Mouse (Mus musculus) bone marrow macrophage, adult 2 months (primary cell): ENCODE data around the gene Emc3. TPM values are rescaled to one million over a fixed set of nuclear protein-coding genes. Genes with fewer than 3 reads are reported as not detected.

Experiments used
- H3K27ac ChIP-seq: 2 replicates; pipeline ENCODE4 v1.5.1; 2012; ENCODE audit warnings: low read depth, low read length; ENCODE audit not compliant: insufficient read depth
- H3K4me1 ChIP-seq: 2 replicates; pipeline ENCODE4 v1.6.1; 2012; ENCODE audit warnings: low read length; ENCODE audit not compliant: control insufficient read depth, insufficient read depth
- H3K4me3 ChIP-seq: 2 replicates; pipeline ENCODE4 v1.5.1; 2012; ENCODE audit warnings: mild to moderate bottlenecking, low read length, moderate library complexity; ENCODE audit not compliant: insufficient read depth
- CTCF ChIP-seq: IDR thresholded peaks from 2 replicates; pipeline ENCODE4 v1.5.1; 2012; ENCODE audit warnings: low read depth, mild to moderate bottlenecking, low read length, moderate library complexity
- POLR2A ChIP-seq: IDR thresholded peaks from 2 replicates; pipeline ENCODE4 v1.6.1; 2012; ENCODE audit warnings: mild to moderate bottlenecking, low read depth, low read length, borderline replicate concordance
- polyA plus RNA-seq: library from polyadenylated mRNA; stranded (reverse); fragments of >200 nt; gene quantifications from 2 replicates; pipeline ENCODE4 v1.2.4, GENCODE M21; 2012; ENCODE audit not compliant: missing spikeins, insufficient read depth, insufficient read length

Emc3 gene
- polyA plus RNA-seq, result 82.6 and 88.7 TPM in 2 replicates

DNA sequence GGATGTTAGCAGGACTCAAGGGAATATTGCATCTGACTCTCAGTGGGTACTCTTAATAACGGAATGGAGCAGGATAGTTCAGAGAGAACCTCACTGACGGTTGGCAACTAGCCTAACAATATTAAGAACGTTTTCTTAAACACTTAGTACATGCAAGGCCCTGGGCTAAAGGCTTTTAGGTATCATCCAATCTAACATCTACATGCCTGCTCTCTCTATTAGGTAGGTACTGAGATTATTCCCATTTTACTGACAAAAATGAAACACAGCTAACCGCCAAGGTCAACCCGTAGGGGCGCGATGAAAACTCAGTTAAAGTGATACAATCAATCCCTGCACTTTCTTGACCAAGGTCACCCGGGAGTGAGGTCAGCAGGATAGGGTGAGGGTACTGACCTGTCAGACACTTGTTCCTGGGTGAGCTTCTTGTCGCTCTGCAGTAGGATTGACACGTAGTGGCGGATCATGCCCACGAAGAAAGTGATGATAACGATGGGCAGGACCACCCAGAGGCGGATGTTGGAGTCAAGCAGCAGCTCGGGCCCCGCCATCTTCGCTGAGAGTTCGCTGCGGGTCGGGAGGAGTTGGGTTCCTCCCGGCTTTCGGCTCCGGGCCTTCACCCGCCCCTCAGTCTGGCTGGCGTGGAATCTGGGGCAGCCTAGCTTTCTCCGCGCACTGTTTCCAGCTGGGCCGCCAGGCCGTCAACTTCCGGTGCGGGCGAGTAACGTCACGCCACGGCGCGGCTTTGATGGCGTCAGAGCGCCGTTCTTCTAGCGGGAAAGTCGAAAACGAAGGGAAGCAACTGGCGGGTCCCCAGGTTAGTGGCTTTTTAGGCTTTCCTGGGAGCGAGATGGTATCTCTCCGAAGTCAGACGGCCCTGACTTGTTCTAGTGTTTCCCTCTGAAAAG lies at the start of gene Emc3, which contains the start of gene Fancd2:
Emc3 (minus strand) TSS at position 721 of the 908 bp plus-strand sequence.
Fancd2 (plus strand) TSS at position 751 of the 908 bp plus-strand sequence.
- H3K4me3 ChIP-seq, result peak within 1 kb of the TSS; percentile 96
- peak within 1 kb of the TSS; percentile 31 for H3K27ac ChIP-seq
- TF ChIP-seq POLR2A (no peak), CTCF (no peak)
- H3K4me1 ChIP-seq, result peaks cover 3% of the 10 kb centered on the region; the same call in 1 of the 2 replicates

DNA sequence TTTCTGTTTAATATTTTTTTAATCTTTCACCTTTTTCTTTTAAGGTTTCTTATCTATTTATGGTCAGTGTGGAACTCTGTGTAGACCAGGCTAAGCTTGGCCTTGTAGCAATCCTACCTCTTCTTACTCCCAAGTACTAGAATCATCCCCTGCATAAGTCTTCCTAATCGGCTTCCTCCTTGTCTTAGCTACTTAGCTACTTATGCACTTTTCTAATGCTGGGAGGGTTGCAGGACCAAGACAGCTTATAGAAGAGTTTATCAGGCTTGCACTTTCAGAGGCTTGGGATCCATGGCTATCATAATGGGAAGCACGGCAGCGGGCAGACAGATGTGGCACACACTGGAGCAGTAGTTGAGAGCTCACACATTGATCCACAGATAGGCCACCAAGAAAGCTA lies 47.9 kb upstream of the Emc3 start:
- no peak overlapping the region for H3K27ac ChIP-seq
- H3K4me1 ChIP-seq, result no peaks in the 10 kb centered on the region
- no peak overlapping the region for H3K4me3 ChIP-seq
- TF ChIP-seq POLR2A (no peak), CTCF (no peak)

DNA sequence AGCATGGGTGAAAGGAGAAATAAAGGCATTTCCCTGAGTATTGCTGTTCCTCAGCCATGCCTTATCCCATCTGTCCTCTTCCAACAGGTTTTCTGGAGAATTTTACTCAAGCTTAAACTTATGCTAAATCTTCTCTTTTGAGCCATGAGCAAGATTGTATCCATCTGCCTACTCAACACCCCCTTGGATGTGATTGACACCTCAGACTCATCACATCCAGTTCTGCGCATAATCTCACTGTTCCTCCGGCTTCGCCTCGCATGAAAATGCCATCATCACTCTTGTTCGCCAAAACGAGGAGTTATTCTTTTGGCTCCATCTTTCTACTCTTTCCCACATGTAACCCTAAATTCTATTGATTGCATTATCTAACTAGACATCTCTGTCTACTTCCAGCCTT lies 44.6 kb upstream of the Emc3 start:
- TF ChIP-seq POLR2A, result no peak
- TF ChIP-seq CTCF, result no peak
- H3K27ac ChIP-seq, result no peak overlapping the region
- H3K4me1 ChIP-seq, result no peaks in the 10 kb centered on the region
- H3K4me3 ChIP-seq, result no peak overlapping the region

DNA sequence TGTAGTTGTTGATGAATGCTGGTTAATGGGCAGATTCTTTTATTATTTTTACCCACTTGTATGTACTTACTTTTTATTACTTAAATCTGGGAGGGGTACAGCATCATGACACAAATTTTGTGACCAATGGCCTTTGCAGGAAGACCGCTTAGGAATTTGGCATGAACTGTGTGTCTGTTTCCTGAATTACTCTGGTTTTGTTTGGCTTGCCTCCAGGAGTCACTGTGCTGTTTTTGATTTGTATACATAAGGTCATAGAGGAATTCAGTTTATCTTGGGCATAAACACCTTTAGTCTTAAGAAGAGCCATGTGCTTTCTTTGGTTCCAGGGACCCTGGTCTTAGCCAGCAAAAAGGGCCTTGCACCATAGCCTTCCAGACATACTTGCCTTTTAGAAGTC lies 33.1 kb upstream of the Emc3 start:
- no peak overlapping the region for H3K4me3 ChIP-seq
- H3K27ac ChIP-seq, result no peak overlapping the region
- peaks cover 2% of the 10 kb centered on the region; the same call in 1 of the 2 replicates for H3K4me1 ChIP-seq
- TF ChIP-seq POLR2A (no peak), CTCF (no peak)

DNA sequence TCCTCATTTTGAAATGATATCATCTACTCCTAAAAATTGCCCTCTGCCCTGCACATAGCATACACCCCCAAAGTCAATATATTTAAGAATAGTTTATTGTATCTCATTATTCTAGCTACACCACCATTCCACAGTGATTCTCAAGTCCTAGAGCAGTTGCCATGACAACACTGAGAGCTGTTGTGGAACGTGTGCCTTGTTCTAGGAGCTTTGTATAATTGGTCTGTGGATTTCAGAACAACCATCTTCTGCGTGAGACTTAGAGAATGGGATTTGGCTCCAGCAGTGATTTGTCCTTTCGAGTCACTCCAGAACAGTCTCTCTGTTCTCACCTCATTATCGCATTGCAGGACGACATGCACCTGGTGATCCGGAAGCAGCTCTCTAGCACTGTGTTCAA lies 28.3 kb upstream of the Emc3 start:
- TF ChIP-seq POLR2A (no peak), CTCF (no peak)
- Histone ChIP-seq H3K4me1 (peaks cover 4% of the 10 kb centered on the region; the same call in 1 of the 2 replicates), H3K4me3 (no peak overlapping the region), H3K27ac (no peak overlapping the region)

DNA sequence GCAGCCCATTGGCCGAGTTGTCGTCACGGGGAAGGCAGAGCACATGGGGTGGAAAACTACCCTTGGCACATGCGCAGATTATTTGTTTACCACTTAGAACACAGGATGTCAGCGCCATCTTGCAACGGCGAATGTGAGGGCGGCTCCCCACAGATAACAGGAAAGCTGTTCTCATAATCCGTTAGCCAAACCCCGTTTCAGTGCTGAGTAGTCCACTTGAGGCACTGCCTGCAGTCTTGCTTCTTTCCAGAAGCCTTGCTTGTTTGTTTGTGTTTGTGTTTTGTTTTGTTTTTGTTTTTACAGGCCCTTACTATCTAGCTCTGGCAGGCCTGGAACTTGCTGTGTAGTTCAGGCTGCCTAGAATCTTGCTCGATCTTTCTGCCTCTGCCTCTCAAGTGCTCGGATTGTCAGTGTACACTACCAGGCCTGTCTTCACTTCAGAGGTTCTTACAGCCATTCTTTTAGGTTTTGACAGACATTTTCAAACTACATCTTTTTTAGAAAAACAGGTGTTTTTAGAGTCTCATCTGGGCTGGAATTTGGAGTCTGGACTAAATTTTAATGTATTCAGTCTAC lies 12.5 kb upstream of the Emc3 start:
- Histone ChIP-seq H3K4me3 (no peak overlapping the region), H3K4me1 (no peaks in the 10 kb centered on the region), H3K27ac (no peak overlapping the region)
- no peak for TF ChIP-seq CTCF
- no peak for TF ChIP-seq POLR2A

DNA sequence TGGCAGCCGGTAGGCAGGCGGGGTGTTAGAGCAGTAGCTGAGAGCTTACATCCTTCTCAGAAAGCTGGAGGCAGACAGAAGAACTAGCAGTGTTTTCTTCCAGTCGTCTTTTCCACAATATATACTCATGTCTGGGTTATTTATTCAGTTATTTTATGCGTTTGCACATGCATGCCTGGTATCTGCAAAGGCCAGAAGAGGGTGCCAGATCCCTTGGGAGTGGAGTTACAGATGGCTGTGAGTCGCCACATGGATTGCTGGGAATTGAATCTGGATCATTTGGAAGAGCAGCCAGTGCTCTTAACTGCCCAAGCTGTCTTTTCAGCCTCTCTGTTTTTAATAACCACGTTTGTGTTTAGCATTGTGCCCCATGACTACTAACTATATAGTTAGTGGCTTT lies 10.2 kb upstream of the Emc3 start:
- TF ChIP-seq POLR2A, result no peak
- no peak for TF ChIP-seq CTCF
- no peak overlapping the region for H3K27ac ChIP-seq

DNA sequence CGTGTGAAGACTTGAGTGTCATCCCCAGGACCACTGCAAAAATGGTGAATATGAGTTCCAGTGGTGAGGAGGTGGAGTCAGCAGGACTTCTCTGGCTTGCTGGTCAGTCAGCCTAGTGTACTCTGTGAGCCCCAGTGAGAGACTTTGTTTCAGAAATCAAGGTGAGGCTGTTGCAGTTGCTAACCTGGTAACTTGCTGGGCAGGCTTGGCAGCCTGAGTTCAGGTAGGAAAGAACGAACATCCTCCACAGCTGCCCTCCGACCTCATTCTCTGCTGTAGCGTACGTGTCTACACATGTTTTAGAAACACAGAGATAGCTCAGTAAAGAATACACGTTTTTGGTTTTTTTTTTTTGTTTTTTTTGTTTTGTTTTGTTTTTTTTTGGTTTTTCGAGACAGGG lies 3.4 kb upstream of the Emc3 start:
- H3K4me1 ChIP-seq, result peaks cover under 1% of the 10 kb centered on the region; the same call in 1 of the 2 replicates
- no peak for TF ChIP-seq CTCF
- no peak for TF ChIP-seq POLR2A
- no peak overlapping the region for H3K27ac ChIP-seq
- no peak overlapping the region for H3K4me3 ChIP-seq

More for the DNA sequence above, 10.2 kb upstream of the Emc3 start:
- Histone ChIP-seq H3K4me3 (no peak overlapping the region), H3K4me1 (no peaks in the 10 kb centered on the region)

DNA sequence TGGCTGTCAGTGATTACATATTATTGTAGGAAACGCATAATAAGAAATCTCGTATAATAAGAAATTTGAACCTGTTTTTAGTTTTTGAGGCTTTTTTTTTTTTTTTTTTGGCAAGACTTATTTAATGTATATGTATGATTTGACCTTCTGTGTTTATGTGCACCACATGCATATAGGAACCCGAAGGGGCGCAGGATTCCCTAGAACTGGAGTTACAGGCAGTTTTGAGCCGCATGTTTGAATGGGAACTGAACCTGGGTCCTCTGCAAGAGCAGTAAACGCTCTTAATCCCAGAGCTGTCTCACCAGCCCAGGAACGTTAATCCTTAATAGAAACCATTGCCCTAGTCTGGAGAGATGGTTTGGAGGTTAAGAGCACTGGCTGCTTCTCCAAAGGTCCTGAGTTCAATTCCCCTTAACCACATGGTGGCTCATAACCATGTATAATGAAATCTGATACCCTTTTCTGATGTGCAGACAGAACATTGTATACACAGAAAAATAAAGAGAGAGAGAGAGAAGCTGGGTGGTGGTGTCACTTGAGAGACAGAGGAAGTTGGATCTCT lies 470 bp upstream of the Emc3 start:
- no peak overlapping the region for H3K27ac ChIP-seq

More for the DNA sequence above, 470 bp upstream of the Emc3 start:
- TF ChIP-seq CTCF (no peak), POLR2A (no peak)
- Histone ChIP-seq H3K4me3 (peak overlapping the region; percentile 96), H3K4me1 (peaks cover 3% of the 10 kb centered on the region; the same call in 1 of the 2 replicates)
